Mouse (Mus musculus) ES-Bruce4 (cell line): ENCODE results near the gene Soat1. TPM values are rescaled to one million over a fixed set of nuclear protein-coding genes. Genes with fewer than 3 reads are reported as not detected.

Experiments
- H3K27ac ChIP-seq: 2 replicates; pipeline ENCODE4 v1.5.1; 2012; ENCODE audit warnings: low read length, inconsistent platforms; ENCODE audit not compliant: insufficient read depth
- H3K27me3 ChIP-seq: 2 replicates; pipeline ENCODE4 v1.6.1; 2012; ENCODE audit warnings: mild to moderate bottlenecking, low read length, inconsistent platforms; ENCODE audit not compliant: control insufficient read depth, poor library complexity, insufficient read depth, severe bottlenecking
- H3K36me3 ChIP-seq: 2 replicates; pipeline ENCODE4 v1.6.1; 2012; ENCODE audit warnings: inconsistent platforms, mild to moderate bottlenecking, low read length, moderate library complexity; ENCODE audit not compliant: control insufficient read depth, poor library complexity, insufficient read depth, severe bottlenecking
- H3K4me1 ChIP-seq: one replicate; pipeline ENCODE4 v1.8.1; 2011; ENCODE audit warnings: low read length; ENCODE audit not compliant: control insufficient read depth, insufficient read depth
- H3K4me3 ChIP-seq: 2 replicates; pipeline ENCODE4 v1.5.1; 2011; ENCODE audit warnings: low read depth, mild to moderate bottlenecking, low read length
- H3K9ac ChIP-seq: 2 replicates; pipeline ENCODE4 v1.6.1; 2012; ENCODE audit warnings: low read depth, mild to moderate bottlenecking, inconsistent platforms; ENCODE audit not compliant: poor library complexity, severe bottlenecking
- H3K9me3 ChIP-seq: replicated peaks from 2 replicates; pipeline ENCODE4 v1.6.1; 2012; ENCODE audit warnings: mild to moderate bottlenecking, low read length, inconsistent platforms; ENCODE audit not compliant: control insufficient read depth, poor library complexity, insufficient read depth, severe bottlenecking
- CTCF ChIP-seq: IDR thresholded peaks from one replicate; pipeline ENCODE4 v1.8.1; 2011; ENCODE audit warnings: low read depth, low read length
- EP300 ChIP-seq: IDR thresholded peaks from 2 replicates; pipeline ENCODE4 v1.6.1; 2011; ENCODE audit warnings: low read depth, low read length; ENCODE audit not compliant: insufficient read depth
- POLR2A ChIP-seq: IDR thresholded peaks from one replicate; pipeline ENCODE4 v1.8.1; 2011; ENCODE audit warnings: low read length; ENCODE audit not compliant: insufficient read depth
- polyA plus RNA-seq: library from polyadenylated mRNA; stranded (reverse); fragments of >200 nt; gene quantifications from 2 replicates; pipeline ENCODE4 v1.2.4, GENCODE M21; 2011; ENCODE audit warnings: low read depth; ENCODE audit not compliant: missing spikeins, insufficient read depth, insufficient read length

The Soat1 gene
- polyA plus RNA-seq, 1 experiment: 140 TPM

DNA sequence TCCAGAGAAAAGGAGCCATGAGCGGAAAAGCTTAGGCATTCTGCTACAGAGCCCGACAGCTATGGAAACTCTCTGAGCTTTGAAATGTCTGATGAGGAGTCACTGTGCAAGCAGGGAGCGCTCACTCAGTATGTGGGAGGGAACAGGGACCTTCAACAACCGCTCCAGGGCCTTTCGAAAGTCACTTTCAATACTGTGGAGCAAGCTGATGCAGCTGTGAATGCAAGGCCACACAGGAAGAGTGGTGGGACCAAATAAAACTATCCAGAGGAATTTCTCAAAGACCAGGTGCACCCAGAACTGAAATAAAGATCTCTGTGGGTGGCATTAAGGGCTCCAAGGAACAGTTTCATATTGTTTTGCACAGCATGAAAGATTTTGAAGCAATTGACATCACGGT lies 51.3 kb downstream of the Soat1 start:
- TF ChIP-seq EP300 (no peak), CTCF (no peak), POLR2A (no peak)
- H3K4me3 ChIP-seq: no peak overlapping the region
- H3K27ac ChIP-seq: no peak overlapping the region
- H3K9ac ChIP-seq: no peak overlapping the region
- no peaks in the 10 kb centered on the region for H3K36me3 ChIP-seq
- no peaks in the 10 kb centered on the region for H3K9me3 ChIP-seq
- no peaks in the 10 kb centered on the region for H3K27me3 ChIP-seq
- no peaks in the 10 kb centered on the region for H3K4me1 ChIP-seq

DNA sequence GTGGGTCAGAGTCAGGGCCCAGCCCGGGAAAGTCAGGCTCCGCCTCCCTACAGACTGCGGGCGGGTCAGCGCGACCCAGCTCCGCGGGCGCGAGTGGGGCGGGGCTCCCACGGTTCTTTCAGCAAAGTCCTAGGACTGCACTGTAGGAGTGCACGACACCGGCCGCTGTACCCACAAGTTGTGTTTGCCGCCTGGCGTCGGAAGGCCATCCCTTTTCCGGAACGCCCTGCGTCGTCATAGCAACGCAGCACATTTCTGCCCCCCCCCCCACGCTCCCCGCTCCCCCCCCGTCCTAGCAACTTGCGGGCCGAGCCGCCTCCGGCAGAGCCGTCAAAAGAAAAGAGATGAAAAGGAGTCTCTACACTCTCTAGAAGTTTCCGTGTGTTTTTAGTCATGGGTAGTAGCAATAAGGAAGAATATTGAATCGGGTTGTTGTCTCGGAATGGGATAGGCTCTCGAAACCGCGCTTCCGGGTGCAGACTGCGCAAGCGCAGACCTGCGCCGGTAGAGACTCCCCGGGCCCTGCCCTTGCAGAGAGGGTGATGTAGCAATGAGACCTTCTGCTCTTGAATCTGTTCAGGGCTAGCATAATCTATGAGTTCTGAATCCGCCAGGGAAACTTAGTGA lies 53.3 kb downstream of the Soat1 start, which contains the start of gene Axdnd1:
Axdnd1 (minus strand) TSS at position 489 of the 627 bp plus-strand sequence.
- Histone ChIP-seq H3K27ac (no peak within 1 kb of the TSS), H3K4me1 (no peaks in the 10 kb centered on the region), H3K36me3 (no peaks in the 10 kb centered on the region), H3K9ac (peak within 1 kb of the TSS; percentile 65), H3K27me3 (no peaks in the 10 kb centered on the region), H3K9me3 (peaks cover 2% of the 10 kb centered on the region; the same call in 1 of the 2 replicates), H3K4me3 (peak within 1 kb of the TSS; percentile 74)
- TF ChIP-seq CTCF (no peak), POLR2A (peak; percentile 47)

DNA sequence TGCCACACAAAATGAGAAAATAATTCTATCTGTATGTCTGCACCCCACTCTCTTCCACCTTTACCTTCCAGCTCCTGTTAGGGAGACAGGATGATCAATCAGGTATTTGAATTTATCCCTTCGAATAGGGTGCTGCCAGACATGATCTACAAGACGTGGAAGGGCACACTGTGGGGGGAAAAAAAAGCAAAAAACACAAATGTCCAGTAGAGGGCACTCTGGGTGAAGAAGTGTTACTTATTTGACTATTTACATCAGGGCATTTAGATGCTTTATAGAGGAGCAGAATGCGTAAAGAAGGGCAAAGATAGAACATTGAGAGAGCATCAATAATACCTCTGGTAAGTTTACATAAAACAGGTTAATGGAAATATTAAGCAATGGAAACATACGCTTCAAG lies 56.0 kb downstream of the Soat1 start:
- Histone ChIP-seq H3K27me3 (no peaks in the 10 kb centered on the region), H3K9ac (no peak overlapping the region), H3K36me3 (no peaks in the 10 kb centered on the region), H3K4me1 (no peaks in the 10 kb centered on the region), H3K4me3 (no peak overlapping the region), H3K9me3 (peaks cover 2% of the 10 kb centered on the region; the same call in 1 of the 2 replicates), H3K27ac (no peak overlapping the region)
- peak; percentile 10 for TF ChIP-seq CTCF
- no peak for TF ChIP-seq POLR2A

DNA sequence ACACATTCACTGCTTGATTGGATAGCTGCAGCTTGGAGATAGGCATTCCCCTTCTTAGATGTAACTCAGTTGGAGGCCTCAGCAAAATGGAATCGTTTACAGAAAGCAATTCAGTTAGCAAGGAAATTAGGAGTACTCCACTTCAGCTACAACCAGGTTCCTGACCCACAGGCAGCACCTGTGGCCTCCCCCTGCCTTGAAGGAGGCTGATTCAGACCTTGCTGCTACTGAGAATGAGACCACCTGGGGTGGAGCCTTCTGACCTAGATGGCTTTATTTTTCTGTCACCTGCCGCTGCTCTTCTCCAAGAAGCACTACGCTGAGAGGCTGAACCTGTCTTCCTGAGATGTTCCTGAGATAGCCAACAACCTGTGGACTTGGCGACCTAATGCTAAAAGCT lies 65.6 kb downstream of the Soat1 start:
- H3K27ac ChIP-seq: no peak overlapping the region
- H3K4me1 ChIP-seq: peaks cover 2% of the 10 kb centered on the region
- TF ChIP-seq POLR2A (no peak), EP300 (no peak), CTCF (no peak)
- no peak overlapping the region for H3K9ac ChIP-seq
- no peak overlapping the region for H3K4me3 ChIP-seq
- peaks cover 17% of the 10 kb centered on the region for H3K9me3 ChIP-seq
- H3K36me3 ChIP-seq: no peaks in the 10 kb centered on the region
- H3K27me3 ChIP-seq: no peaks in the 10 kb centered on the region

DNA sequence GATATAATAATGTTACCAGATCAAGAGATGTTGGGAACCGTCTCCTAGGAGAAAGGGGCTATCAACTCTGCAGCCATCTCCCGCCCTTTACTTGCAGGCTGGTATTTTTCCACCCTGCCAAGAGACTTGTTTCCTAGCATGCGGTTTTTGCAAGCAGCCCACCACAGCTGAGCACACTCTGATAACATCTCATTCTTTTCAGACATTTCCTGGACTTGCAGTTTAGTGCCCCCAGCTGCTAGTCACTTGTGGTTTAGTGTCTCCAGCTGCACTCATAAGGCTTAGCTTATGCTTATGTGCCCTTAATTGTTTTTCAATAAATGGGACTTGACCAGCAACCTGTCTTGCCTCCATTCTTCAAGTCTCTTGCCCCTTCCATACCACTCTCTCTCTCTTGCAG lies 66.1 kb downstream of the Soat1 start:
- Histone ChIP-seq H3K4me3 (no peak overlapping the region), H3K4me1 (peaks cover 2% of the 10 kb centered on the region), H3K9ac (no peak overlapping the region), H3K27ac (no peak overlapping the region), H3K36me3 (no peaks in the 10 kb centered on the region), H3K9me3 (peaks cover 17% of the 10 kb centered on the region), H3K27me3 (no peaks in the 10 kb centered on the region)
- TF ChIP-seq CTCF (no peak), POLR2A (no peak), EP300 (no peak)

DNA sequence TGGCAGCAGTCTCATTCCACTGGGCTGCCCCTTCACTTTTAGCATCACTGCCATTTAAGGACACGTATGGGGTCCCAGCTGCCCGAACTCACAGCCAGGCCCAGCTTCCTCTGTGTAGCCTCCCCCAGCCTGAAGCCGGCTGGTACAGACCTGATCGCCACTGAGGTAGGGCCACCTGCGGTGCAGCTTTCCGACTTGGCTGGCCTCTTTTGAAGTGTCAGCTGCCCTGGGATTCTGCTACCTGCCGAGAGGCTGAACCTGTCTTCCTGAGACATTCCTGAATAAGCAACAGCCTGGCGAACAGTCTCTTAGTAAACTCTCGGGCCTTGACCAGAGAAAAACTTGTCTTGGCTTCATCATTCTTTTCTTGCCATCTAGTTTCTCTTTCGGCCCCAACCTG lies 70.9 kb downstream of the Soat1 start:
- Histone ChIP-seq H3K36me3 (no peaks in the 10 kb centered on the region), H3K4me3 (no peak overlapping the region), H3K9ac (no peak overlapping the region), H3K4me1 (peaks cover 2% of the 10 kb centered on the region), H3K27me3 (no peaks in the 10 kb centered on the region), H3K9me3 (peaks cover 17% of the 10 kb centered on the region), H3K27ac (no peak overlapping the region)
- TF ChIP-seq POLR2A (no peak), CTCF (no peak), EP300 (no peak)
